Mouse (Mus musculus) midbrain, postnatal 0 days (tissue): ENCODE results near the gene Cep135. TPM values are rescaled to one million over a fixed set of nuclear protein-coding genes. Genes with fewer than 3 reads are reported as not detected.

Source experiments
- ATAC-seq: fragments of 200-750 bp; cut with Nextera tagmentation; 2 replicates; pipeline ENCODE4 v1.8.0; 2017; ENCODE audit warnings: moderate number of reproducible peaks, mild to moderate bottlenecking, moderate TSS enrichment, moderate library complexity; ENCODE audit not compliant: low FRiP score
- DNase-seq: peaks from one replicate; pipeline ENCODE4 v3.0.0-alpha.2; 2015; ENCODE audit warnings: low spot score
- H3K27ac ChIP-seq: fragments of 300-500 bp; sonication (generic); 2 replicates; pipeline ENCODE4 v1.5.1; 2014; ENCODE audit warnings: low read depth, mild to moderate bottlenecking, low read length, mixed read lengths
- H3K27me3 ChIP-seq: fragments of 300-500 bp; sonication (generic); 2 replicates; pipeline ENCODE4 v1.6.1; 2014; ENCODE audit warnings: low read length, control low read depth, mixed read lengths; ENCODE audit not compliant: insufficient read depth
- H3K36me3 ChIP-seq: fragments of 300-500 bp; sonication (generic); 2 replicates; pipeline ENCODE4 v1.6.1; 2014; ENCODE audit warnings: low read length, control low read depth, mixed read lengths; ENCODE audit not compliant: insufficient read depth
- H3K4me1 ChIP-seq: fragments of 300-500 bp; sonication (generic); 2 replicates; pipeline ENCODE4 v1.6.1; 2014; ENCODE audit warnings: mild to moderate bottlenecking, control low read depth, antibody characterized with exemption, low read length, mixed read lengths; ENCODE audit not compliant: insufficient read depth
- H3K4me2 ChIP-seq: fragments of 300-500 bp; sonication (generic); 2 replicates; pipeline ENCODE4 v1.6.1; 2014; ENCODE audit warnings: low read depth, mild to moderate bottlenecking, low read length, mixed read lengths; ENCODE audit not compliant: poor library complexity, severe bottlenecking
- H3K4me3 ChIP-seq: fragments of 300-500 bp; sonication (generic); 2 replicates; pipeline ENCODE4 v1.5.1; 2014; ENCODE audit warnings: low read depth, mild to moderate bottlenecking, low read length, moderate library complexity
- H3K9ac ChIP-seq: fragments of 300-500 bp; sonication (generic); replicated peaks from 2 replicates; pipeline ENCODE4 v1.6.1; 2014; ENCODE audit warnings: mild to moderate bottlenecking, low read length, moderate library complexity, mixed read lengths; ENCODE audit not compliant: poor library complexity, severe bottlenecking
- H3K9me3 ChIP-seq: fragments of 300-500 bp; sonication (generic); 2 replicates; pipeline ENCODE4 v1.6.1; 2016; ENCODE audit warnings: low read length, control low read depth
- CTCF ChIP-seq: IDR thresholded peaks from 2 replicates; pipeline ENCODE4 v1.5.1; 2016; ENCODE audit warnings: antibody characterized with exemption, mild to moderate bottlenecking
- WGBS: fragments of 180-500 bp; shearing (Covaris S2); extraction: QIAGEN DNeasy Blood & Tissue Kit; methylation state at CpG from one replicate; pipeline ENCODE4 v1.1.7; 2014; 5-methylcytosine and 5-hydroxymethylcytosine counted together
- polyA plus RNA-seq: library from polyadenylated mRNA; unstranded; fragments of >200 nt; fragmentation: Nextera tagmentation; extraction: Ambion mirVana; gene quantifications from 2 replicates; pipeline ENCODE4 v1.2.1, GENCODE M21; 2015
- total RNA-seq: library from RNA; depleted of rRNA; stranded (reverse); fragments of >200 nt; gene quantifications from 2 replicates; pipeline ENCODE4 v1.2.3, GENCODE M21; 2014; rRNA removed

Gene Cep135
- total RNA-seq (4.0 and 4.9 TPM in 2 replicates), polyA plus RNA-seq (2.1 and 2.5 TPM in 2 replicates)

DNA sequence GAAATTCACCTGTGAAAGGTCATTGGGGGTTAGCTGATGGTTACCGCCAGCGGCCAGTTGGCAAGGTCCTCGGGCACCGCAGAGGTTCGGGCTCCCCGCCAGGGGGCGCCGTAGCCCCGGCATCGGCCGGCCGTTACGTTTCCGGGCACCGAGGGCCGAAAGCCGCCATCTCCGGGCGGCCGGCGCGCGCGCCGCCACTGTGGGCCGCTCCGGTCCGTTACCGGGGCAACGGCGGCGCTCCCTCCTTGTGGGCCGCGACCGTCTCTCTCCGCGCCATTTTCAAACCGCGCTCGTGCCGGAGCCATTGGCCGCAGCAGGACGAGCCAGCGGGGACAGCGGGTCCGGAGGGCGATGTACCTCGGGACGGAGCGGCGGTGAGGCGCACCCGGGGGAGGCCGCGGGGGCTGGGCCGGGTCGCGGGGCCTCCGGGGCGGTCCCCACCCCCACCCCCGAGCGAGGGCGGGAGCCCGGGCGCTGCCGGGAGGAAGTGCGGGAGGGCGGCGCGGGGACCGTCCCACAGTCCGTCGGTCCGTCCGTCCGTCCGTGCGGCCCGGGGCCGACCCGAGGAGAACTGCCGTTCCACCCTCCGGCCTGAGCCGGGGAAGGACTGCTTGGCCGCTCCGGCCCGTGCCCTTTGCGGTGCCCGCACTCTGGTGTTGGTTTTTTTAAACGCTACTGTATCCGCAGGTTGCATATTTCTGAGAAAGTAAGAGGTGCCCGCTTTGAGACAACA is at the start of gene Cep135:
Gene Cep135, plus strand, starts transcription at position 148 of the 733 bp plus-strand sequence.
- Histone ChIP-seq H3K9ac (peak within 1 kb of the TSS; percentile 68), H3K27ac (peak within 1 kb of the TSS; percentile 71; the same call in 1 of the 2 replicates), H3K36me3 (0 out of 2 replicates have a peak, but pooled peaks cover 5% of the 10 kb centered on the region), H3K4me3 (peak within 1 kb of the TSS; percentile 78), H3K4me1 (no peaks in the 10 kb centered on the region), H3K9me3 (no peaks in the 10 kb centered on the region), H3K4me2 (peak within 1 kb of the TSS; percentile 69), H3K27me3 (no peaks in the 10 kb centered on the region)
- DNase-seq = peak; percentile 93
- ATAC-seq = peak; percentile 95
- under 1% methylated on average over 69 of the region's 92 CpGs for WGBS
- TF ChIP-seq CTCF = peak; percentile 81

- Histone ChIP-seq H3K27me3 (no peaks in the 10 kb centered on the region), H3K9ac (no peak overlapping the region), H3K4me2 (no peak overlapping the region), H3K9me3 (no peaks in the 10 kb centered on the region), H3K4me3 (no peak overlapping the region), H3K27ac (no peak overlapping the region), H3K36me3 (peaks cover 61% of the 10 kb centered on the region), H3K4me1 (no peaks in the 10 kb centered on the region)
- WGBS = 59% methylated on average over 8 of the region's 8 CpGs
- ATAC-seq (no peak), DNase-seq (no peak)
- no peak for TF ChIP-seq CTCF
Observed at GRCm38 (mm10) chr5:76540181-76540580, 48.3 kb upstream of the Cep135 start.

DNA sequence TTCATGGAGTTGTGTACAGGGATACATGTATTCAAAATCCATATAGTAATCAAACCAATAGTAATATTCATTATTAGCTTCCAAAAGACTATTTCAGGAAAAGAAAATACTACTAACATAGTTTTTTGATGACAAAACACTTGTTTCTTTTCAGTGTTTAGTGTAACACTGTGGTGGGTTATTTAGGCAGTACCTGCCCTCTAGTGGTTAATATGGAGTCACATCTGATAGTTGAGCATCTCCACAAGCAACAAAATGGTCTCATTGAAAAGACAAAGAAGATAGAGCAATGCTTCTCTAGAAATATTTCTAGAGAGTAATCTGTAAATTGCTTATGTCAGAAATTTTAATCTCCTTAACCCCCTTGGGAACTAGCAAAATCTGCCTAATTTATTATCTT is 47.7 kb upstream of the Cep135 start:
- H3K36me3 ChIP-seq = peaks cover 59% of the 10 kb centered on the region
- peak; percentile 59 for DNase-seq

GRCm38 (mm10) chr5:76543200-76543599 is 45.3 kb upstream of the Cep135 start:
- WGBS = 96% methylated on average over 8 of the region's 8 CpGs
- Histone ChIP-seq H3K9ac (no peak overlapping the region), H3K27ac (no peak overlapping the region), H3K4me2 (no peak overlapping the region), H3K9me3 (no peaks in the 10 kb centered on the region), H3K4me3 (no peak overlapping the region), H3K36me3 (peaks cover 48% of the 10 kb centered on the region), H3K27me3 (no peaks in the 10 kb centered on the region), H3K4me1 (no peaks in the 10 kb centered on the region)
- DNase-seq (no peak), ATAC-seq (no peak)
- no peak for TF ChIP-seq CTCF

More for the DNA sequence above, 47.7 kb upstream of the Cep135 start:
- Histone ChIP-seq H3K4me2 (no peak overlapping the region), H3K4me3 (no peak overlapping the region), H3K27me3 (no peaks in the 10 kb centered on the region), H3K4me1 (no peaks in the 10 kb centered on the region), H3K27ac (no peak overlapping the region), H3K9ac (no peak overlapping the region), H3K9me3 (no peaks in the 10 kb centered on the region)
- TF ChIP-seq CTCF = peak; percentile 84
- ATAC-seq = no peak

DNA sequence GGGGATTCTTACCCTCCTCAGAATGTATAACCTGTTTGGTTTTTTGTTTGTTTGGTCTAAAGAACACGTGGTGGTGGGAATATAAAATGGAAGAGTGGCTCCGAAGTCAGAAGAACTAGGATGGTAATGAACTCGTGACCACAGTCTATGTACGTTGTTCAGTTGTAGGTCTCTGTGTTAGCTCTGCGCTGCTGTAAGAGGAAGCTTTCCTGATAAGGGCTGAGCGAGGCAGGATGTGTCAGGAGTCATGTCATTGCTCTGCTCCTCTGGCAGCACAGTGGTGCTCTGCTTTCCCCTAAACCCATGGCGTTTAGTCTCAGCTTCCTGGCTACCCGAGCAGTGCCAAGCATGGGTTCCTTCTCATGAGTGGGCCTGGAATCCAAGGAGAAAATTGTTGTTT is 38.1 kb upstream of the Cep135 start:
- Histone ChIP-seq H3K27ac (no peak overlapping the region), H3K9ac (no peak overlapping the region), H3K4me1 (no peaks in the 10 kb centered on the region), H3K9me3 (no peaks in the 10 kb centered on the region), H3K4me3 (no peak overlapping the region), H3K4me2 (no peak overlapping the region), H3K27me3 (no peaks in the 10 kb centered on the region), H3K36me3 (peaks cover 28% of the 10 kb centered on the region)
- no peak for TF ChIP-seq CTCF
- WGBS = 90% methylated on average over 8 of the region's 8 CpGs
- ATAC-seq (no peak), DNase-seq (no peak)

GRCm38 (mm10) chr5:76565321-76565720 is 23.2 kb upstream of the Cep135 start:
- Histone ChIP-seq H3K27me3 (no peaks in the 10 kb centered on the region), H3K9me3 (no peaks in the 10 kb centered on the region), H3K27ac (no peak overlapping the region), H3K4me3 (no peak overlapping the region), H3K36me3 (peaks cover 40% of the 10 kb centered on the region), H3K4me1 (no peaks in the 10 kb centered on the region), H3K9ac (no peak overlapping the region), H3K4me2 (no peak overlapping the region)
- 34% methylated on average over 3 of the region's 3 CpGs for WGBS
- ATAC-seq = no peak
- DNase-seq = peak; percentile 73
- TF ChIP-seq CTCF = peak; percentile 98
